Mouse (Mus musculus) limb, embryonic 13.5 days (tissue): ENCODE data around the gene Dnah7c. TPM values are rescaled to one million over a fixed set of nuclear protein-coding genes. Genes with fewer than 3 reads are reported as not detected.
"Not testable (repeated sequence)": the region's sequence is repeated elsewhere in the genome, so short reads cannot be mapped to it uniquely, and the experiment has no call there.

Experiments
- ATAC-seq: fragments of 200-750 bp; cut with Nextera tagmentation; 2 replicates; pipeline ENCODE4 v1.8.0; 2017; ENCODE audit warnings: low read depth, moderate number of reproducible peaks, moderate TSS enrichment; ENCODE audit not compliant: low FRiP score
- H3K27ac ChIP-seq: fragments of 300-500 bp; sonication (generic); 2 replicates; pipeline ENCODE4 v1.5.1; 2015; ENCODE audit warnings: inconsistent platforms, mild to moderate bottlenecking, moderate library complexity
- H3K27me3 ChIP-seq: fragments of 300-500 bp; sonication (generic); 2 replicates; pipeline ENCODE4 v1.6.1; 2015; ENCODE audit warnings: mild to moderate bottlenecking, inconsistent platforms
- H3K36me3 ChIP-seq: fragments of 300-500 bp; sonication (generic); 2 replicates; pipeline ENCODE4 v1.6.1; 2015; ENCODE audit warnings: inconsistent platforms, mild to moderate bottlenecking, moderate library complexity
- H3K4me1 ChIP-seq: fragments of 300-500 bp; sonication (generic); 2 replicates; pipeline ENCODE4 v1.6.1; 2015; ENCODE audit warnings: inconsistent platforms
- H3K4me2 ChIP-seq: fragments of 300-500 bp; sonication (generic); replicated peaks from 2 replicates; pipeline ENCODE4 v1.6.1; 2015; ENCODE audit warnings: inconsistent platforms, mild to moderate bottlenecking, moderate library complexity
- H3K4me3 ChIP-seq: fragments of 300-500 bp; sonication (generic); 2 replicates; pipeline ENCODE4 v1.5.1; 2015; ENCODE audit warnings: moderate library complexity, mild to moderate bottlenecking, inconsistent platforms
- H3K9ac ChIP-seq: fragments of 300-500 bp; sonication (generic); 2 replicates; pipeline ENCODE4 v1.6.1; 2015; ENCODE audit warnings: mild to moderate bottlenecking, inconsistent platforms
- H3K9me3 ChIP-seq: fragments of 300-500 bp; sonication (generic); 2 replicates; pipeline ENCODE4 v1.6.1; 2016; ENCODE audit warnings: inconsistent platforms
- WGBS: fragments of 180-500 bp; shearing (Covaris S2); methylation state at CpG from one replicate; pipeline ENCODE4 v1.1.7; 2015; 5-methylcytosine and 5-hydroxymethylcytosine counted together
- polyA plus RNA-seq: library from polyadenylated mRNA; unstranded; fragments of >200 nt; fragmentation: Nextera tagmentation; extraction: Ambion mirVana; gene quantifications from 2 replicates; pipeline ENCODE4 v1.2.1, GENCODE M21; 2015

Gene Dnah7c
- polyA plus RNA-seq, 1 experiment from 2014 or later, result 0.18 TPM

- not testable (repeated sequence) for H3K36me3 ChIP-seq, ATAC-seq, H3K4me2 ChIP-seq, H3K9me3 ChIP-seq, H3K9ac ChIP-seq, H3K27me3 ChIP-seq, H3K4me1 ChIP-seq, H3K27ac ChIP-seq, H3K4me3 ChIP-seq
- 64% methylated on average over 3 of the region's 3 CpGs for WGBS
Measured at GRCm38 (mm10) chr1:46764600-46764999, 339.2 kb downstream of the Dnah7c start.

DNA sequence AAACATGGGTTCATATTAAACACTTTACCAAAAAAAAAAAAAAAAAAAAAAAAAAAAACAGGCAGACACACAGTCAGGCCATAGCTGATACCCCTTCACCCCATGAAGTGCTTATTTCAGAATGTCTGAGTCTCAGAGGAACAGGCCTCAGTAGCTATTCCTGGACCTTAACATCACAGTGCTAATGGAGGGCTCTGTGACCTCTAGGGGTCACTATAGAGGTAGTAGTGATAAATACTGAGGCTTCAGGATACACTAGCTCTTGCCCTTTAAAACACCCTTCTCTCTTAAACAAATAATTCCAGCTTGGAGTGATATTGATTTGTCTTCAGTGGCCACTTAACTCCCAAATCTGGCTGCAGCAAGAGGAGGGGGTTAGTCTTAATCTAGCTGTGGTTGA is 343.9 kb downstream of the Dnah7c start:
- not testable (repeated sequence) for H3K27me3 ChIP-seq

GRCm38 (mm10) chr1:46770077-46770695 is 344.8 kb downstream of the Dnah7c start:
- not testable (repeated sequence) for H3K4me1 ChIP-seq, H3K4me3 ChIP-seq, H3K9ac ChIP-seq, H3K36me3 ChIP-seq, H3K27me3 ChIP-seq, ATAC-seq, H3K27ac ChIP-seq, H3K4me2 ChIP-seq, H3K9me3 ChIP-seq
- WGBS, result 78% methylated on average over 7 of the region's 7 CpGs

More for the DNA sequence above, 343.9 kb downstream of the Dnah7c start:
- H3K4me2 ChIP-seq, H3K27ac ChIP-seq, H3K9ac ChIP-seq, H3K36me3 ChIP-seq, H3K4me1 ChIP-seq, ATAC-seq, H3K9me3 ChIP-seq, H3K4me3 ChIP-seq: not testable (repeated sequence)

- not testable (repeated sequence) for H3K4me3 ChIP-seq, H3K4me2 ChIP-seq, H3K27me3 ChIP-seq, H3K4me1 ChIP-seq, H3K27ac ChIP-seq, H3K36me3 ChIP-seq, ATAC-seq, H3K9ac ChIP-seq, H3K9me3 ChIP-seq
- 89% methylated on average over 4 of the region's 4 CpGs for WGBS
Measured at GRCm38 (mm10) chr1:46782227-46782626, 356.8 kb downstream of the Dnah7c start.

GRCm38 (mm10) chr1:46805074-46805473 is 379.7 kb downstream of the Dnah7c start:
- Histone ChIP-seq H3K9ac (no peak overlapping the region), H3K36me3 (peaks cover 11% of the 10 kb centered on the region; the same call in 1 of the 2 replicates), H3K27me3 (no peaks in the 10 kb centered on the region), H3K9me3 (no peaks in the 10 kb centered on the region), H3K4me1 (no peaks in the 10 kb centered on the region), H3K4me3 (no peak overlapping the region), H3K4me2 (no peak overlapping the region), H3K27ac (no peak overlapping the region)
- 78% methylated on average over 1 of the region's 1 CpGs for WGBS
- no peak for ATAC-seq

DNA sequence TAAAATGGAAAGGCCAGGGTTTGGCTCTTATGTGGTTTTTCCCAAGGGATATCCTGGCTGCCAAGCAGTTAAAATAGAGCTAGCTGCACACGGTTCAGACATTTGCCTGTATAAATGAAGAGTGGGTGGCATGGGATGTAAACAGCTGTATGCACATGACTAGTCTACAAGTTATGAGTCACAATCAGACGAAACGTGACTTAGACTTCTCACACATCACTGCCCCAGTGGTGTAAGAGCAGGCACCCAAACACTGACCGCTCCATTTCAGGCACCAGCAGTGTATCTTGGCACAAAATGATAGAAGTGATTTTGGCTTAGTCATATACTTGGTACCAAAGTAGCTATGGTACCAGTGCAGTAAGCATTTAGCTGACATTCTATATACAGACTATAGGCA is 383.2 kb downstream of the Dnah7c start:
- peaks cover 26% of the 10 kb centered on the region for H3K36me3 ChIP-seq
- not testable (repeated sequence) for H3K27me3 ChIP-seq, H3K4me2 ChIP-seq, H3K4me1 ChIP-seq, H3K27ac ChIP-seq, ATAC-seq, H3K9ac ChIP-seq, H3K4me3 ChIP-seq, H3K9me3 ChIP-seq
- 87% methylated on average over 4 of the region's 4 CpGs for WGBS

DNA sequence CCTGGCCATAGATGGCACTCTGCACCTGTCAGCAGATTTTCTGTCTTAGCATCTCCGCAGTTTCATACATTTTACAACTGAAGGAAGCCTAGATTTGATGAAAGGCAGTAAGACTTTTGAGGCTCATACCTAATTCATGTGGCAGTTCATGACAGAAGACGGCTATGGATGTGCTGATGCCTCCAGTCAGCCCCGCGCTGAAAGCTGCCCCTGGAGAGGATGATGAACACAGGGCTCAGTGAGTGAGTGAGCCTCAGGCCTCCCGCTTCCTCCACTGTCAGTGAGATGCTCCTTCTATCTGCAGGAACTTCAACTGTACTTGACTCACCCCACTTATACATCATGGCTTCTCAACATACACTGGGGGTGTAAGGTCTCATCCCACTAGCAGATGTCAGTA is 392.5 kb downstream of the Dnah7c start:
- WGBS, result 93% methylated on average over 5 of the region's 5 CpGs
- ATAC-seq, result no peak
- H3K9me3 ChIP-seq, result no peaks in the 10 kb centered on the region
- H3K27me3 ChIP-seq, result no peaks in the 10 kb centered on the region
- no peak overlapping the region for H3K4me2 ChIP-seq
- H3K36me3 ChIP-seq, result peaks cover 53% of the 10 kb centered on the region
- H3K4me3 ChIP-seq, result no peak overlapping the region
- no peak overlapping the region for H3K27ac ChIP-seq
- H3K9ac ChIP-seq, result no peak overlapping the region
- no peaks in the 10 kb centered on the region for H3K4me1 ChIP-seq

DNA sequence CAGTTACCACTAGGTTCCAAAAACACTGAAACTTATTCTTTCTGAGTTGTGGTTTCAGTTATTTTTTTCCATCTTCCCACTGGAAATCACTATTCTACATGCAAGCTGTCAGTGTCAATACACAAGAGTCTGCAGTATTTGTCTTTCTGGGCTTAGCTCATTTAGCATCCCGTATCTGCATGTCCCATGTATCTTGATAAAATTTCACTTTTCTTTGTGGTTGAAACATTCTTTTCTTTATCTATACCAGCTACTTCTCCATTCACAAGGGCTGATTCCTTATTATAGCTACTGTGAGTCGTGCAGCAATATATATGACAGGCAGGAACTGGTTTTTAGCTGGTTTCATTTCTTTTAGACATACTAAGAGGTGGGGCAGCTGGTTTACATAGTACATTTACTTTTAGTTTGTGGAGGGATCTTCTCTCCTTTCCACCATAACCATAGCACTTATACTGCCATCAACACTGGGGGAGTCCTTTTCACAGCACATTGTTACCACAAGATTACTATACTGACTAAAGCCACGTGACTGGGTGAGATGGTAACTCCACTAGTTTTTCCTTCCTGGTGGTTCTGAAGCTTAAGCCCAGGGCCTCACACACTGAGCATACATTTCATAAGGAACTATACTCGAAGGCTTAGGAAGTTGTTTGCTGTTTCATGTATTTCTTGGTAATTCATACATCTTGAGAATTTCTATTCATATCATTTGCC is 397.0 kb downstream of the Dnah7c start:
- 89% methylated on average over 4 of the region's 4 CpGs for WGBS
- H3K9ac ChIP-seq, result no peak overlapping the region
- no peak overlapping the region for H3K4me2 ChIP-seq
- H3K4me3 ChIP-seq, result no peak overlapping the region
- no peaks in the 10 kb centered on the region for H3K9me3 ChIP-seq
- peaks cover 60% of the 10 kb centered on the region for H3K36me3 ChIP-seq
- H3K27ac ChIP-seq, result no peak overlapping the region
- no peak for ATAC-seq
- H3K27me3 ChIP-seq, result no peaks in the 10 kb centered on the region
- H3K4me1 ChIP-seq, result no peaks in the 10 kb centered on the region

DNA sequence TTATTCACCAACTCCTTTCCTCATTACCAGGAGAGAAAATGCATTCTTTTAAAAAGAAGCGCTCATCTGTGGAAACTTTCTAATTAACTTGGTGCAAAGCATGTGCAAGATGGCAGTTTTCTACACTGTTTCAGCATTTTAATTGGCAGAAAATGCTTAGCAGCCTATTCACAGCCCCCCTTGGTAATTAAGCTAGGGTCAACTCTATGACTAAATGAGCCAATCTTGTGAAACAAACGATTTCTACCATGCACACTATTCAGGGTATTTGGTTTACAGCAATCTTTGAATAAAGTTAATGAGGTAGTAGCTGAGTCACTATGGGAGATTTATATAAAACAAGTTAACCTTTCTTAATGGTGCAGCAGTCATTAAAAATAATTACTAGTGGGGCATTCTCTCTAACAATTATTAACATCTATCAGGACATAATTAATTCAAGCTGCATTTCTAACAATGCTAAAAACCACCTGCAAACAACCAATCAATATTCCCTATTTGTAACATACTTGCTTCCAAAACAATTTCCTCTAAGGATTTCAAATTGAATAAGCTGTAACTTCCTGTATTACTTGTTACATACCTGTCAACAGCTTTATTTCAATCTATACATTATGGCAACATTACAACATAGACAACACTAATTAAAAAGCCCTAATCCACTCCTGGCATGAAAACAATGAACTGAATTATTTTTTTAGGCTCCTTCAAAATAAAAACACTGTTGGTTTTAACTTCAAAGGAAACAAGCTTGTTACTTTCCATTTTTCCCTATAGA is 404.9 kb downstream of the Dnah7c start:
- ATAC-seq, result no peak
- H3K9ac ChIP-seq, result no peak overlapping the region
- no peaks in the 10 kb centered on the region for H3K27me3 ChIP-seq
- H3K36me3 ChIP-seq, result peaks cover 28% of the 10 kb centered on the region
- 24% methylated on average over 2 of the region's 2 CpGs for WGBS
- H3K9me3 ChIP-seq, result no peaks in the 10 kb centered on the region
- H3K4me1 ChIP-seq, result peaks cover 3% of the 10 kb centered on the region; the same call in 1 of the 2 replicates
- H3K4me2 ChIP-seq, result no peak overlapping the region
- no peak overlapping the region for H3K4me3 ChIP-seq
- H3K27ac ChIP-seq, result no peak overlapping the region

- H3K4me3 ChIP-seq, result no peak overlapping the region
Measured at GRCm38 (mm10) chr1:46831927-46832326, 406.5 kb downstream of the Dnah7c start.

DNA sequence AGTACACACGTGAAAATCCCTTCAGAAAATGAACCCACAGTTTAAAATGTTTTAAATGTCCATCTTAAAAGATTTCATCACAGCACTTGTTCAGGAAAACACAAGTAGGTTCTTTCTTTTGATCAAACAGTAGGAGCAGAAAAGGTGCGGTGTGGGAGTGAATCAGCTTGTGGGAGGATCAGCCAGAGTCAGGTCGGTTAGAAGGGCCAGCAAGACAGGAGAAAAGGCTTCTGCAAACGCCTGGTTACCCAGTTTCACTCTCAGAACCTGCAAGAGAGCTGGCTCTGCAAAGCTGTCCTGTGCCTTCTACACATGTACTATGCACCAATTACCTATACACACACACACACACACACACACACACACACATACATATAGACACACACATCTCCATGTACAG is 418.0 kb downstream of the Dnah7c start:
- Histone ChIP-seq H3K9ac (no peak overlapping the region), H3K27ac (no peak overlapping the region), H3K4me2 (no peak overlapping the region), H3K4me1 (no peaks in the 10 kb centered on the region), H3K4me3 (no peak overlapping the region), H3K27me3 (no peaks in the 10 kb centered on the region), H3K36me3 (no peaks in the 10 kb centered on the region), H3K9me3 (no peaks in the 10 kb centered on the region)
- 51% methylated on average over 4 of the region's 4 CpGs for WGBS
- ATAC-seq, result no peak

More at GRCm38 (mm10) chr1:46831927-46832326, 406.5 kb downstream of the Dnah7c start:
- Histone ChIP-seq H3K27ac (no peak overlapping the region), H3K9me3 (no peaks in the 10 kb centered on the region), H3K27me3 (no peaks in the 10 kb centered on the region), H3K4me1 (peaks cover 3% of the 10 kb centered on the region; the same call in 1 of the 2 replicates), H3K4me2 (no peak overlapping the region), H3K36me3 (peaks cover 26% of the 10 kb centered on the region), H3K9ac (no peak overlapping the region)
- ATAC-seq, result no peak
- 89% methylated on average over 5 of the region's 5 CpGs for WGBS

DNA sequence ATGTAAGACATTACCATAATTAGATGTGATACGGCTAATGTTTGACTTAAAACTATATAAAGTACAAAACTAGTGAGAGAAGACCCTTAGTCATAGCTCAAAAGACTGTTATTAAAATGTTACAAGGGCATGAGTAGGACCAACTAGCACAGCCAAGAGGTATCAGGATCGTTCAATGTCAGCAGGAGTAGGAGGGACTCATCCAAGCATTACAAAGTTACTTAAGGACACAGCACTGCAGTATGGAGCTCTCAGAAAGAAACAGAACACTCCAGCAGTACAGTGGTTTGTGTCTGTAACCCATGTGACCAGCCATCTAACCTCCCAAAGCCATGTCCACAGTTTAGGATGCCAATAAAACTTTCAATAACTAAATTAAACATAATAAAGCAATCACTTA is 418.9 kb downstream of the Dnah7c start:
- WGBS, result 86% methylated on average over 2 of the region's 2 CpGs
- Histone ChIP-seq H3K36me3 (no peaks in the 10 kb centered on the region), H3K4me3 (no peak overlapping the region), H3K9ac (no peak overlapping the region), H3K4me1 (no peaks in the 10 kb centered on the region), H3K27ac (no peak overlapping the region), H3K27me3 (no peaks in the 10 kb centered on the region), H3K4me2 (no peak overlapping the region), H3K9me3 (no peaks in the 10 kb centered on the region)
- ATAC-seq, result no peak
